Mouse (Mus musculus): ENCODE measurements around the gene Tmem44.

DNA sequence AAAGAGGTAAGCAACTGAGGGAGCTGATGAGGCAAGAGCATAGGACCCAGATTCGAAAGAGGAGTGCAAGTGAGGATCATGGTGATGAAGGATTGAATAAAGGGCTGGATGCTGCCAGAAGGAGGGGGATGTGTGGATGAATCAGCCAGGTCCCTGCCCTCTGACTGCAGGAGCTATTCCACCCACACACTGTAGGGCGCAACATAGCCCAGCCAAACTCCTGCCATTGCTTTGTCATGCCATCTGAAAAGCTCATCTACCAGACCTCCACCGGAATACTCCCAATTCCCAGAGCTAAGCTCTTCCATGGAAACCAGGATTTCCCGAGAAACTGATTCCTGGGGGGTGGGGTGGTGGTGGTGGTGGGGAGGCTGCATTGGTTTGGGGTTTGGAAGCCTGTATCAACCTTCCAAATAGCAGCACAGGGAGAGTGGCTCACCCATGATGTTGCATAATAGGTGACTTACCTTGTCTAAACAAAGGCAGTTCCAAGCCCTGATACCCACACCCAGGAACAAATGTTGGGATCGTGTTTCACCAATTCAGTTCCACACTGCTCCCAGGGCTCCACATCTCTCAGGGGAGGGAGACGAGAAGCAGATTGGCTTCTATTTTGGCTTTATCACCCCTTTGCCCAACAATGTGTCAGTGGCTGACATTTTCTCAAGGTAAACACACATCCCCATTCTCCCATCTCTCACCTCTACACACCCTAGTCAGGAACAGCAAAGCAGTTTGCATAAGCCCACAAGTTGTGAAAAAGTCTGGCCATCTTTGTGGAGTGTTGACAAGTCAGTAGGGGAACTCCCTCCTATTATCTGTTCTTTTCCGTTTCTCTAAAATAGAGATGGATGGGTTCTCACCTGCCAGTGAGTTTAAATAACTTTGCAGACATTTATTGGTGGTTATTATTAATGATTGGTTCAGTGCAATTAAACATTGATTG lies 39.9 kb upstream of the Tmem44 start:
- no peak for TF ChIP-seq POLR2A (IDR thresholded peaks at IDR 0.05; ENCODE audit: borderline replicate concordance, low read depth, low read length)
- TF ChIP-seq CTCF (IDR thresholded peaks at IDR 0.05; ENCODE audit: low read depth, low read length): no peak
